Mouse (Mus musculus) thymus, adult 2 months (tissue): ENCODE measurements around the gene Zfp609. TPM values are rescaled to one million over a fixed set of nuclear protein-coding genes. Genes with fewer than 3 reads are reported as not detected.

Experiments
- DNase-seq: peaks from one replicate; pipeline ENCODE4 v3.0.0; 2021
- H3K27ac ChIP-seq: fragments of 200-500 bp; 2 replicates; pipeline ENCODE4 v1.5.1; 2012; ENCODE audit warnings: low read length, control low read depth; ENCODE audit not compliant: control insufficient read depth, insufficient read depth
- H3K27me3 ChIP-seq: fragments of 200-500 bp; 2 replicates; pipeline ENCODE4 v1.6.1; 2012; ENCODE audit warnings: mild to moderate bottlenecking, low read length, moderate library complexity, mixed read lengths; ENCODE audit not compliant: control insufficient read depth, insufficient read depth
- H3K36me3 ChIP-seq: fragments of 200-500 bp; 2 replicates; pipeline ENCODE4 v1.6.1; 2012; ENCODE audit warnings: mild to moderate bottlenecking, low read length, moderate library complexity; ENCODE audit not compliant: control insufficient read depth, insufficient read depth
- H3K4me1 ChIP-seq: fragments of 200-500 bp; replicated peaks from 2 replicates; pipeline ENCODE4 v1.6.1; 2012; ENCODE audit warnings: low read length; ENCODE audit not compliant: control insufficient read depth, insufficient read depth
- H3K4me3 ChIP-seq: fragments of 200-500 bp; 2 replicates; pipeline ENCODE4 v1.5.1; 2012; ENCODE audit warnings: mild to moderate bottlenecking, low read length, control low read depth, moderate library complexity; ENCODE audit not compliant: control insufficient read depth, insufficient read depth
- CTCF ChIP-seq: fragments of 200-500 bp; IDR thresholded peaks from 2 replicates; pipeline ENCODE4 v1.5.1; 2012; ENCODE audit warnings: mild to moderate bottlenecking, control low read depth, low read length, moderate library complexity, borderline replicate concordance; ENCODE audit not compliant: control insufficient read depth, poor library complexity, insufficient read depth; ENCODE audit errors: extremely low read depth
- POLR2A ChIP-seq: fragments of 200-500 bp; IDR thresholded peaks from 2 replicates; pipeline ENCODE4 v1.6.1; 2012; ENCODE audit warnings: mild to moderate bottlenecking, low read length, control low read depth, moderate library complexity; ENCODE audit not compliant: control insufficient read depth, poor library complexity, insufficient read depth; ENCODE audit errors: extremely low read depth
- WGBS: fragments of 180-500 bp; shearing (Covaris S2); methylation state at CpG from one replicate; pipeline ENCODE4 v1.1.7; 2018; 5-methylcytosine and 5-hydroxymethylcytosine counted together
- polyA plus RNA-seq: library from polyadenylated mRNA; depleted of rRNA; stranded (reverse); fragments of >200 nt; gene quantifications from 2 replicates; pipeline ENCODE4 v1.2.3, GENCODE M21; 2012; rRNA removed

Zfp609 gene
- 8.0 and 10.8 TPM in 2 replicates for polyA plus RNA-seq

GRCm38 (mm10) chr9:65827344-65828015, at the start of gene Zfp609:
Gene Zfp609 (minus strand): TSS chr9:65827564.
- H3K36me3 ChIP-seq, result no peaks in the 10 kb centered on the region
- H3K4me3 ChIP-seq, result peak within 1 kb of the TSS; percentile 58
- peak; percentile 86 for DNase-seq
- H3K4me1 ChIP-seq, result peaks cover 12% of the 10 kb centered on the region
- 0 out of 2 replicates have a peak, but pooled peaks have one; percentile 28 for TF ChIP-seq POLR2A
- TF ChIP-seq CTCF, result no peak
- 1% methylated on average over 47 of the region's 76 CpGs for WGBS
- no peak within 1 kb of the TSS for H3K27ac ChIP-seq
- no peaks in the 10 kb centered on the region for H3K27me3 ChIP-seq

DNA sequence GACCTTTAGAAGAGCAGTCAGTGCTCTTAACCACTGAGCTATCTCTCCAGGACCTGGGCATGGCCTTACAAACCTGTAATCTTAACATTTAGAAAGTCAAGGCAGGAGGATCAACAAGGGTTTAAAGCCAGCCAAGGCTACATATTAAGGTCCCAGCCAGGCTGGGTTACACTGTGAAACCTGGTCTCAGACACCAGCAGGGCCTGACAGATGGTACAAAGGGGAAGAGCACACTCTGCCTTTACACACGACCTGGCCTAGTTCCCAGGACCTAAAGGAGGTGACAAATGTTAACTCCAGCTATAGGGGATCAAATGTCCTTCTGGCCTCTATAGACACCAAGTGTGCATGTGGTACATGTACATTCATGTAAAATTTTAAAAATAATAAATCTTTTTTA, 32.3 kb upstream of the Zfp609 start:
- Histone ChIP-seq H3K27ac (no peak overlapping the region), H3K36me3 (peaks cover 34% of the 10 kb centered on the region), H3K4me3 (no peak overlapping the region), H3K27me3 (no peaks in the 10 kb centered on the region), H3K4me1 (no peaks in the 10 kb centered on the region)
- 65% methylated on average over 1 of the region's 1 CpGs for WGBS
- no peak for DNase-seq
- TF ChIP-seq POLR2A, result no peak
- TF ChIP-seq CTCF, result no peak

DNA sequence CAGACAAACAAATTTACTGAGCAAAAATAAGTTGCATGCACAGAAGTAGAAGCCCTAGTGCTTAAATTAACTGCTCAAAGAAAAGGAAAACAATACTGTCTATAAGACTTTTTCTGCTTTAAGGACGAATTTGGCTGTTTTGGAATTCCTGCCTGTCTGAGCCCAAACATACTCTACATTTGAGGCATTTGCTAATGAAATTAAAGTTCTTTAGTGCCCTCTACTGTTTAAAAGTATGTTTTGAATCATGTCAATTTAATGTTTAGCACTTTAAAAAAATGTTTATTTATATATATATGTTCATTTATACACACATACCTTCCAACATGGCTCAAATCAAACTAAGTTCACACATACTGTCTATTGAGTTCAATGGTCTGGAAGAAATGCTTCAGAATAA, 22.8 kb upstream of the Zfp609 start:
- no peaks in the 10 kb centered on the region for H3K27me3 ChIP-seq
- no peak overlapping the region for H3K4me3 ChIP-seq
- TF ChIP-seq POLR2A (no peak), CTCF (no peak)
- 31% methylated on average over 1 of the region's 1 CpGs for WGBS
- no peak overlapping the region for H3K27ac ChIP-seq
- peaks cover 15% of the 10 kb centered on the region for H3K36me3 ChIP-seq
- H3K4me1 ChIP-seq, result no peaks in the 10 kb centered on the region
- no peak for DNase-seq

GRCm38 (mm10) chr9:65848154-65848553, 20.8 kb upstream of the Zfp609 start:
- H3K36me3 ChIP-seq, result peaks cover 11% of the 10 kb centered on the region

DNA sequence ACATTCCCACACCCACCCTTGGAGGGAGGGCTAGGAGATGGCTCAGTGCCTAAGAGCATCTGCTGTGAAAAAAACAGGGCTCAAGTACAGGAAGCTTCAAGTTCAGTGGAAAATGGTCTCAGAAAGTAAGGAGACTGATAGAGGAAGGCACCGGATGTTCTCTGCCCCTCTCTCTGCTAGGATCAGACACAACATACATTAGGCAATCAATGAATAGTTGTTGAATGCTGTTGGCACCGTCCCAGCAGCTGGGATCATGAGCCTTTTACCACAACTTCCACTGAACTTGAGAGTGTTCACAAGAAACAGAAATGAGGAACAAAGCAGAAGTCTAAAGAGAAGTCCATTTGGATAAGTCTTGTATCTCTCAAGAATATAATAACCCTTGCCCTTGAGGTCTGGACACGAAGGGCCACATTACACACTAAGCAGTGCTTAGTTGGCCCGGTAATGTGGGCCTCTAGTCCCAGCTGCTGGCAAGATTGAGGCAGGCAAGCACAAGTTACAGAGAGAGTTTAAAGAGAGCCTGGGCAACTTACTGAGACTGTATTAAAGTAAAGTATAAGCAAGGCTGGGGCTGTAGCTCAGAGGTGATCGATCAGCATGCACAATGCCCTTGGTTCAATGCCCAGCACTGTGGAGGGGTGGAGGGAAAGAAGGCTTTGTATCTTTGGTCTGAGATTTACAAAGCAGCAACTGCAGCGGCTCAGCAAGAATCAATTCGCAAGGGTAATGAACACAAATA, 17.2 kb upstream of the Zfp609 start:
- no peak overlapping the region for H3K4me3 ChIP-seq
- no peak for TF ChIP-seq CTCF
- WGBS, result 64% methylated on average over 7 of the region's 7 CpGs
- DNase-seq, result no peak
- no peaks in the 10 kb centered on the region for H3K27me3 ChIP-seq
- H3K36me3 ChIP-seq, result no peaks in the 10 kb centered on the region; the same call in 1 of the 2 replicates
- no peak overlapping the region for H3K27ac ChIP-seq
- no peaks in the 10 kb centered on the region for H3K4me1 ChIP-seq

More at GRCm38 (mm10) chr9:65848154-65848553, 20.8 kb upstream of the Zfp609 start:
- Histone ChIP-seq H3K4me3 (no peak overlapping the region), H3K27ac (no peak overlapping the region), H3K4me1 (no peaks in the 10 kb centered on the region), H3K27me3 (no peaks in the 10 kb centered on the region)
- TF ChIP-seq POLR2A, result no peak
- no peak for TF ChIP-seq CTCF
- DNase-seq, result no peak

GRCm38 (mm10) chr9:65839841-65840240, 12.5 kb upstream of the Zfp609 start:
- Histone ChIP-seq H3K4me1 (no peaks in the 10 kb centered on the region), H3K4me3 (no peak overlapping the region), H3K27me3 (no peaks in the 10 kb centered on the region), H3K27ac (no peak overlapping the region), H3K36me3 (peaks cover 6% of the 10 kb centered on the region; the same call in 1 of the 2 replicates)
- WGBS, result 90% methylated on average over 1 of the region's 1 CpGs
- no peak for DNase-seq
- TF ChIP-seq POLR2A, result no peak
- TF ChIP-seq CTCF, result no peak
